Mouse (Mus musculus) Patski (cell line): ENCODE measurements around the gene Ddx27. TPM values are rescaled to one million over a fixed set of nuclear protein-coding genes. Genes with fewer than 3 reads are reported as not detected.

Experiments
- ATAC-seq: fragments of 100-300 bp; one replicate; pipeline ENCODE4 v1.8.0; 2021
- CTCF ChIA-PET: fragments of 350-600 bp; sonication (Branson Sonifier 250); formaldehyde crosslinking; loops from one replicate; lab custom pipeline; 2022; ENCODE audit warnings: inconsistent platforms; lab: Charles Lee
- POLR2A ChIA-PET: fragments of 350-600 bp; sonication (Branson Sonifier 250); formaldehyde crosslinking; loops from one replicate; lab custom pipeline; 2022; ENCODE audit warnings: antibody characterized with exemption, inconsistent platforms; lab: Charles Lee
- DNase-seq: peaks from one replicate; pipeline ENCODE4 v3.0.0-alpha.2; 2011; ENCODE audit warnings: low read depth, low spot score
- H3K27me3 ChIP-seq: fragments of 371-371 bp; one replicate; pipeline ENCODE4 v1.5.1; 2021
- CTCF ChIP-seq: fragments of 100-300 bp; IDR thresholded peaks from one replicate; pipeline ENCODE4 v1.5.1; 2021
- in situ Hi-C: fragments of 300-500 bp; cut with MboI; formaldehyde crosslinking; loops from 3 replicates; pipeline ENCODE4 v1.11.1; 2018; ENCODE audit warnings: low pct_unique_long_range_greater_than_20kb, mixed read lengths
- polyA plus RNA-seq: library from polyadenylated mRNA; unstranded; gene quantifications from one replicate; pipeline ENCODE4 v1.2.3, GENCODE M21; 2021

Gene Ddx27
- polyA plus RNA-seq: 53.2 TPM

- peak; percentile 39 for DNase-seq
- ChIA-PET POLR2A (no interaction called here), CTCF (interaction anchor here (0.8 kb wide), 2 partner anchors 9 kb away, joined by 3 read pairs; no protein-coding TSS in a partner anchor)
- no peak for TF ChIP-seq CTCF
- peaks cover 9% of the 10 kb centered on the region for H3K27me3 ChIP-seq
- peak; percentile 71 for ATAC-seq
- in situ Hi-C loops: no loop called here
Measured at GRCm38 (mm10) chr2:167014702-167015381, at the start of gene Ddx27. Gene Ddx27 (plus strand): TSS chr2:167015193.

DNA sequence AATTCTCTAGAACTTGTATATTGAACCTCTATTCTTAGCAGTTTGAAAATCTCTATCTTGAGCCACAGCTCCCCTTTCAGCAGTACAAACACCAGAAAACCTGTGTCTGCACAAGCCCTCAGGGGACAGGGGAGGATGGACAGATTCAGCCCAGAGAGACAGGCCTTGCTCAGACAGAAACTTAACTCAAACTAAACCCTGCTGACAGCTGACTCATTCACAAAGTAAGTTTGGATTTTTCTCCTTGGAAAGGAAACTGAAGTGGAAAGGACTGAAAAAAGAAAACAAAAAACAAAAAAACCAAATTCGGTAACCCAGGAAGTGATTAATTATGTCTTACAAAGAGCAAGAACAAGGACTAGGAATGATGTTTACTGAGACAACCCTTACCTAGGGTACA, 41.8 kb upstream of the Ddx27 start:
- DNase-seq: no peak
- no peak for ATAC-seq
- CTCF ChIA-PET: interaction anchor here (1.5 kb wide), 1 partner anchor 28 kb away, joined by 3 read pairs; no protein-coding TSS in a partner anchor
- in situ Hi-C loops: no loop called here
- H3K27me3 ChIP-seq: no peaks in the 10 kb centered on the region
- no peak for TF ChIP-seq CTCF
- POLR2A ChIA-PET: no interaction called here

- no peaks in the 10 kb centered on the region for H3K27me3 ChIP-seq
- no peak for DNase-seq
- ChIA-PET POLR2A (no interaction called here), CTCF (interaction anchor here (1.2 to 3.3 kb wide), 3 partner anchors 10 to 19 kb away, joined by 3 to 13 read pairs (median 4); no protein-coding TSS in a partner anchor)
- in situ Hi-C loops: no loop called here
- ATAC-seq: no peak
- TF ChIP-seq CTCF: no peak
Measured at GRCm38 (mm10) chr2:166974177-166974872, 40.7 kb upstream of the Ddx27 start.

- CTCF ChIA-PET: interaction anchor here (0.9 to 3.3 kb wide), 3 partner anchors 14 to 23 kb away, joined by 3 to 13 read pairs (median 4); no protein-coding TSS in a partner anchor
Measured at GRCm38 (mm10) chr2:166976356-166976755, 38.6 kb upstream of the Ddx27 start.

GRCm38 (mm10) chr2:166977490-166977889, 37.5 kb upstream of the Ddx27 start:
- TF ChIP-seq CTCF: no peak
- ChIA-PET POLR2A (no interaction called here), CTCF (interaction anchor here (0.9 kb wide), 1 partner anchor 13 kb away, joined by 4 read pairs; no protein-coding TSS in a partner anchor)
- DNase-seq (no peak), ATAC-seq (no peak)
- no peaks in the 10 kb centered on the region for H3K27me3 ChIP-seq
- in situ Hi-C loops: no loop called here

More at GRCm38 (mm10) chr2:166976356-166976755, 38.6 kb upstream of the Ddx27 start:
- no peak for TF ChIP-seq CTCF
- no peaks in the 10 kb centered on the region for H3K27me3 ChIP-seq
- ATAC-seq (no peak), DNase-seq (no peak)
- POLR2A ChIA-PET: interaction anchor here (1.4 kb wide), 1 partner anchor 71 kb away, joined by 3 read pairs; the partner anchor contains the start of gene Cse1l
- in situ Hi-C loops: no loop called here

- ChIA-PET POLR2A (interaction anchor here (0.9 kb wide), 1 partner anchor 11 kb away, joined by 3 read pairs; no protein-coding TSS in a partner anchor), CTCF (no interaction called here)
- TF ChIP-seq CTCF: no peak
- H3K27me3 ChIP-seq: no peaks in the 10 kb centered on the region
- in situ Hi-C loops: no loop called here
- no peak for ATAC-seq
- no peak for DNase-seq
Measured at GRCm38 (mm10) chr2:166980161-166980560, 34.8 kb upstream of the Ddx27 start.

DNA sequence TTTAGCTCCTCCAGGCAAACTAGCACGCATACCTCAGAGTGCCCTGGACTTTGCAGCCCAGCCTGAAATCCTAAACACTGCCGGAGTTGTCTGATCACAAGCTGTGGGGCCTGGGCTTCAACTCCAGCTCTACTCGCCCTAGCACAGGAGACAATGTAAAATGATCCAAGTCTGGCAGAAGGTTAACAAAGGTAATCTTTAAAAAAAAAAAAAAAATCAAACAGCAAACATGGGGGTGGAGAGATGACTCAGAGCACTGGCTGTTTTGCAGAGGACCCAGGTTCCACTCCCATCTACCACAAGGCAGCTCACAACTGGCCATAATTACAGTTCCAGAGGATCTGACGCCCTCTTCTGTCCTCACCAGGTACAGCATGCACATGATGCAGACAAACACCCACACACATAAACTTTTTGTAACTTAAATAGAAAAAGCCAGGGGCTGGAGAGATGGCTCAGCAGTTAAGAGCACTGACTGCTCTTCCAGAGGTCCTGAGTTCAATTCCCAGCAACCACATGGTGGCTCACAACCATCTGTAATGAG, 31.6 kb upstream of the Ddx27 start:
- ATAC-seq (no peak), DNase-seq (no peak)
- POLR2A ChIA-PET: no interaction called here
- in situ Hi-C loops: no loop called here
- H3K27me3 ChIP-seq: no peaks in the 10 kb centered on the region
- peak; percentile 54 for TF ChIP-seq CTCF
- CTCF ChIA-PET: interaction anchor here (0.7 to 2.4 kb wide), 3 partner anchors 9 to 27 kb away, joined by 3 to 11 read pairs (median 4); no protein-coding TSS in a partner anchor

DNA sequence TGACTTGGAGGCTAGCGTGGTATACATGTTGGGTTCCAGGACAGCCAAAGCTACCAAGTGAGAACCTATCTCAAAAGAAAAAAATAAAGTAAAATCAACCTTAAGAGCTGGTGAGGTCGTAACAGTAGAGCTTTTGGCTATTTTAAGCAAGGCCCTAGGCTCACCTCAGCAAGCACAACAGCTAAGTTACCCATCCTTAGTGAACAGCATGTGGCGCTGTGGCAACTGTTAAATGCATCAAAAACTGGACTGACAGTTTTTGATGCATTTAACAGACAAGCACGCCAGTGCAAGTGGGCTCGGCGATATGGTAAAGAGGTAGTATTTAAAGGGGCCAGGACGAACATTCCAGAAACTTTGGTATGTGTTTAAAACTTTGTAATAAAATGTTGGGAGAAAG, 24.1 kb upstream of the Ddx27 start:
- ChIA-PET CTCF (interaction anchor here (1.1 kb wide), 1 partner anchor 14 kb away, joined by 4 read pairs; no protein-coding TSS in a partner anchor), POLR2A (no interaction called here)
- in situ Hi-C loops: no loop called here
- H3K27me3 ChIP-seq: no peaks in the 10 kb centered on the region
- ATAC-seq (no peak), DNase-seq (no peak)
- no peak for TF ChIP-seq CTCF

DNA sequence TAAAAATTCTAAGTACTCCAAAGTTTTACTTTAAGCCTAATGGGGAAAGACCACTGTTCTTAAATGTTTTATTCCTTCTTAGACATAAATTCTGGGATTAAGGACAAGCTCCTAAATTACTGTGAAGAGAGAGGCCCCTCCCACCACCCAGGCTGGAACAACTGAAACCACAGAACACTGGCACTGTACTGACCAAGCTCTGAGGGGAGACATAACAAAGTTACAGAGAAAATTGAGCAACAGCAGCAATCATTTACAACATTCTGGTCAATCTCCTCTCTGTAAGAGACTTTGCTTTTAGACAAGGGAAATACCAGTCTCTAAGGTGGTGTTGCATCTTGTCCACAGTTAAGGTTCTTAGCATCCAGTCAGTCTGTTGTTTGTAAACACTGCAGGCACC, 23.0 kb upstream of the Ddx27 start:
- TF ChIP-seq CTCF: no peak
- CTCF ChIA-PET: interaction anchor here (0.8 to 3.5 kb wide), 4 partner anchors 8 to 35 kb away, joined by 3 to 13 read pairs (median 8); no protein-coding TSS in a partner anchor
- in situ Hi-C loops: no loop called here
- ATAC-seq (peak; percentile 13), DNase-seq (no peak)
- no peaks in the 10 kb centered on the region for H3K27me3 ChIP-seq
- POLR2A ChIA-PET: interaction anchor here (0.6 to 0.8 kb wide), 2 partner anchors 11 to 328 kb away, joined by 3 to 4 read pairs; no protein-coding TSS in a partner anchor
